Mouse (Mus musculus): ENCODE data around the gene Zfp821. TPM values are rescaled to one million over a fixed set of nuclear protein-coding genes. Genes with fewer than 3 reads are reported as not detected.

Gene Zfp821
- total and polyA plus RNA-seq, 2 experiments = 0.73 to 1.8 TPM

DNA sequence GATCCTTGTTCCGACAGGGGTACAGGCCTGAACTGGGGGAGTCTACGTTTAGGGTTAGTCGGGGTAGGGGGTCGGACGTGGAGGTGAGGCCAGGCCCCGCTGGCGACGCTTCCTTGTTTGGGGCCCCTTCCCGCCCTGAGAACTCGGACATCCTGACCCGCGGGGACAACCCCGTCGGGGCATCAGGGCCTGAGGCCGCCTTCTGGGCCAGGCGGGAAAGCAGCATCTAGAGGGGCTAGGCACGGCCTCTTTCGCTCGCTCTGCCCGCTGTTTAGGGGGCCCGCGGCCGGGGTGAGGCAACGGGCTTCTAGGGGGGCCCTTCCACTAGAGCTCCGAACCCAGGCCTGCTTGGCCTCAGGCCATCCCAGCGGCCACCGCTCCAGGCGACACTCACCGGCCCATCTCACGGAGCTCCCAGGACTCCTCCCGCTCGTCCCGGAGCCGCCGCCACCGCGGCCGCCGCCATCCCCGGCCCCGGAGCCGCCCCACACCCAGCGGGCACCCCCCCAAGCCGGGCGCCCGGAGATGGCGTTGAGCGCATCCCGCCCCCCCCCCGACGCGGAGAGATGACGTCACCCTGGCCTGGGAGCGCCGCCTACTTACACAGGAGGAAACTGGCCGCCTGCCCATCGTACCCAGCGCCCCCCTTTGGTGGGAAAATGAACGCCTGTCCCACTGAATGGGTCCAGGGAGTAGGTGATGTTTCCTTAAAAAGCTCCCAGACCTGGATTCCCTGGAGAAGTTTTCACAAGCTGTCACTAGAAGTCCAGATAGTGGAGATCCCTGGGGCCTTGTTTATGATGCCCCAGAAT, 32.1 kb downstream of the Zfp821 start, which contains the start of gene Atxn1l:
Gene Atxn1l, minus strand, starts transcription at position 503 of the 812 bp plus-strand sequence.
- Histone ChIP-seq H3K9ac (ENCODE audit: low read depth, low read length) (peak within 1 kb of the TSS; percentile 82), H3K79me2 (ENCODE audit: control insufficient read depth, insufficient read depth, low read length) (peaks cover 4% of the 10 kb centered on the region; the same call in 1 of the 2 replicates)
- DNase-seq (ENCODE audit: extremely low read depth, low read depth, low spot score) = peak; percentile 46

GRCm38 (mm10) chr8:109738049-109738380, 32.7 kb downstream of the Zfp821 start:
- TF ChIP-seq CTCF (IDR thresholded peaks at IDR 0.05; ENCODE audit: low read depth, low read length) (no peak), POLR2A (IDR thresholded peaks at IDR 0.05; ENCODE audit: extremely low read depth, insufficient read depth, low read length) (no peak)
- peaks cover 9% of the 10 kb centered on the region; the same call in 1 of the 2 replicates for H3K4me1 ChIP-seq (ENCODE audit: control insufficient read depth, insufficient read depth, low read length)
- DNase-seq (ENCODE audit: extremely low read depth, low read depth, low spot score) = no peak
- H3K79me2 ChIP-seq (ENCODE audit: control insufficient read depth, insufficient read depth, low read length) = peaks cover 4% of the 10 kb centered on the region; the same call in 1 of the 2 replicates
- peak overlapping the region; percentile 15; the same call in 1 of the 2 replicates for H3K27ac ChIP-seq (replicated peaks; ENCODE audit: insufficient read depth, low read depth, low read length)
- H3K36me3 ChIP-seq (ENCODE audit: control insufficient read depth, insufficient read depth, low read length) = peaks cover 6% of the 10 kb centered on the region; the same call in 1 of the 2 replicates
- 88% methylated on average over 1 of the region's 1 CpGs for WGBS
- H3K9ac ChIP-seq (ENCODE audit: low read depth, low read length) = no peak overlapping the region
- peak overlapping the region; percentile 98 for H3K4me3 ChIP-seq (ENCODE audit: insufficient read depth, low read depth, low read length)
- no peaks in the 10 kb centered on the region for H3K27me3 ChIP-seq (ENCODE audit: control insufficient read depth, insufficient read depth, low read length)

More for the DNA sequence above, 32.1 kb downstream of the Zfp821 start, which contains the start of gene Atxn1l:
- peak within 1 kb of the TSS; percentile 66 for H3K27ac ChIP-seq (replicated peaks; ENCODE audit: insufficient read depth, low read depth, low read length)
- H3K4me3 ChIP-seq (ENCODE audit: insufficient read depth, low read depth, low read length) = peak within 1 kb of the TSS; percentile 98
- under 1% methylated on average over 59 of the region's 59 CpGs for WGBS
- peaks cover 6% of the 10 kb centered on the region; the same call in 1 of the 2 replicates for H3K36me3 ChIP-seq (ENCODE audit: control insufficient read depth, insufficient read depth, low read length)
- peaks cover 9% of the 10 kb centered on the region; the same call in 1 of the 2 replicates for H3K4me1 ChIP-seq (ENCODE audit: control insufficient read depth, insufficient read depth, low read length)
- TF ChIP-seq POLR2A (IDR thresholded peaks at IDR 0.05; ENCODE audit: extremely low read depth, insufficient read depth, low read length) (0 out of 2 replicates have a peak, but pooled peaks have one; percentile 13), CTCF (IDR thresholded peaks at IDR 0.05; ENCODE audit: low read depth, low read length) (peak; percentile 67)
- no peaks in the 10 kb centered on the region for H3K27me3 ChIP-seq (ENCODE audit: control insufficient read depth, insufficient read depth, low read length)

- H3K36me3 ChIP-seq (ENCODE audit: control insufficient read depth, insufficient read depth, low read length) = no peaks in the 10 kb centered on the region
- no peak overlapping the region for H3K27ac ChIP-seq (replicated peaks; ENCODE audit: insufficient read depth, low read depth, low read length)
- no peak overlapping the region for H3K9ac ChIP-seq (ENCODE audit: low read depth, low read length)
- no peak for DNase-seq (ENCODE audit: extremely low read depth, low read depth, low spot score)
- 83% methylated on average over 12 of the region's 12 CpGs for WGBS
- H3K79me2 ChIP-seq (ENCODE audit: control insufficient read depth, insufficient read depth, low read length) = no peaks in the 10 kb centered on the region
- no peaks in the 10 kb centered on the region for H3K27me3 ChIP-seq (ENCODE audit: control insufficient read depth, insufficient read depth, low read length)
- no peak overlapping the region for H3K4me3 ChIP-seq (ENCODE audit: insufficient read depth, low read depth, low read length)
- no peaks in the 10 kb centered on the region for H3K4me1 ChIP-seq (ENCODE audit: control insufficient read depth, insufficient read depth, low read length)
- no peak for TF ChIP-seq POLR2A (IDR thresholded peaks at IDR 0.05; ENCODE audit: extremely low read depth, insufficient read depth, low read length)
- no peak for TF ChIP-seq CTCF (IDR thresholded peaks at IDR 0.05; ENCODE audit: low read depth, low read length)
These were observed 42.3 kb downstream of the Zfp821 start for GRCm38 (mm10) chr8:109747468-109748199.

DNA sequence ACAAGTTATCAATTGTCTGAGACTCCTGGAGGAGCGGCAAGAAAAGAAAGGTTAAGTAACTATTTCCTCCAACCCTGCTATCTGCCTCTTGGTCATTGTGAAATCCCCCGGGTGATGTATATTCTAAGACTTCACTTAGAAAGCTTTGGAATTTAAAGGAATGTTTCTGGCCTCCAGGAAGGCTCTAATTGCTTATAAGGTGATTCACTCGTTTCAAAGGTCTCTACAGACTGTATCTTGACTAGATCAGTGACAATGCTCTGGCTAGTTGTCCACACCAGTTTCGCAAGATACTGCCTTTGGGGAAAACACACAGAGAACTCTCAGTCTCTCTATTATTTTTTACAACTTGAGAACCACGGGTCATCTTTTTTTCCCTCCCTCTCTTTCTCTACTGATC, 44.9 kb downstream of the Zfp821 start:
- Histone ChIP-seq H3K4me1 (ENCODE audit: control insufficient read depth, insufficient read depth, low read length) (no peaks in the 10 kb centered on the region), H3K79me2 (ENCODE audit: control insufficient read depth, insufficient read depth, low read length) (no peaks in the 10 kb centered on the region), H3K27me3 (ENCODE audit: control insufficient read depth, insufficient read depth, low read length) (no peaks in the 10 kb centered on the region), H3K4me3 (ENCODE audit: insufficient read depth, low read depth, low read length) (no peak overlapping the region), H3K36me3 (ENCODE audit: control insufficient read depth, insufficient read depth, low read length) (no peaks in the 10 kb centered on the region), H3K9ac (ENCODE audit: low read depth, low read length) (no peak overlapping the region), H3K27ac (replicated peaks; ENCODE audit: insufficient read depth, low read depth, low read length) (no peak overlapping the region)
- TF ChIP-seq CTCF (IDR thresholded peaks at IDR 0.05; ENCODE audit: low read depth, low read length) = no peak
- no peak for TF ChIP-seq POLR2A (IDR thresholded peaks at IDR 0.05; ENCODE audit: extremely low read depth, insufficient read depth, low read length)
- 42% methylated on average over 5 of the region's 5 CpGs for WGBS
- no peak for DNase-seq (ENCODE audit: extremely low read depth, low read depth, low spot score)

GRCm38 (mm10) chr8:109750699-109751098, 45.4 kb downstream of the Zfp821 start:
- H3K4me1 ChIP-seq (ENCODE audit: control insufficient read depth, insufficient read depth, low read length) = no peaks in the 10 kb centered on the region
- H3K79me2 ChIP-seq (ENCODE audit: control insufficient read depth, insufficient read depth, low read length) = no peaks in the 10 kb centered on the region
- no peak overlapping the region for H3K27ac ChIP-seq (replicated peaks; ENCODE audit: insufficient read depth, low read depth, low read length)
- TF ChIP-seq POLR2A (IDR thresholded peaks at IDR 0.05; ENCODE audit: extremely low read depth, insufficient read depth, low read length) = no peak
- peak; percentile 18; the same call in 1 of the 2 replicates for TF ChIP-seq CTCF (IDR thresholded peaks at IDR 0.05; ENCODE audit: low read depth, low read length)
- H3K9ac ChIP-seq (ENCODE audit: low read depth, low read length) = no peak overlapping the region
- DNase-seq (ENCODE audit: extremely low read depth, low read depth, low spot score) = no peak
- H3K36me3 ChIP-seq (ENCODE audit: control insufficient read depth, insufficient read depth, low read length) = no peaks in the 10 kb centered on the region
- H3K27me3 ChIP-seq (ENCODE audit: control insufficient read depth, insufficient read depth, low read length) = no peaks in the 10 kb centered on the region
- no peak overlapping the region for H3K4me3 ChIP-seq (ENCODE audit: insufficient read depth, low read depth, low read length)
- WGBS = 74% methylated on average over 12 of the region's 12 CpGs
